Mouse (Mus musculus): ENCODE measurements around the gene Pde4b.

DNA sequence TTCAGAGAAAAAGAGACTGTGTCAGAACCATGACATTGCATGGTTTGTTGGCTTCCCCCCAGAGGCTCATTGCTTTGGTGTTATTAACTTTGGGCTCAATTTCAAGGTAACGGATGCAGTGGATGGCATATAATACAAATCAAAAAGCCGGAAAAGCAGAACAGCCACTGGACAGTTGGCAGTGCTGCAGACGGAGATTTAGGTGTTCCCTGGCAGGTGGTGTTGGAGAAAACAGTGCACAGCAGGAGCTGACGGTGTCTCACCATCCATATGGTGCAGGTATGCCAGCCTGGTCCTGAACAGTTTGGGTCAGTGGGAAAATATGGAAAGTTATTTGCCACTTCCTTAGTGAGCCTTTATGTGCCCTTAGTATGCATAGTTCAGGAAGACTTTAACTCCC lies 1.0 kb upstream of the Pde4b start:
- TF ChIP-seq CTCF (IDR thresholded peaks at IDR 0.05; ENCODE audit: borderline replicate concordance, insufficient read depth, low read length) = no peak
- TF ChIP-seq POLR2A (IDR thresholded peaks at IDR 0.05; ENCODE audit: low read depth, low read length) = no peak
